Mouse (Mus musculus) liver, embryonic 11.5 days (tissue): ENCODE results near the gene Ago4. TPM values are rescaled to one million over a fixed set of nuclear protein-coding genes. Genes with fewer than 3 reads are reported as not detected.

ENCODE experiments used
- ATAC-seq: fragments of 200-750 bp; cut with Nextera tagmentation; replicated peaks from 2 replicates; pipeline ENCODE4 v1.8.0; 2017; ENCODE audit warnings: moderate number of reproducible peaks, mild to moderate bottlenecking, moderate TSS enrichment, moderate library complexity; ENCODE audit not compliant: low FRiP score
- DNase-seq: peaks from one replicate; pipeline ENCODE4 v3.0.0-alpha.2; 2017; ENCODE audit warnings: low spot score
- H3K27ac ChIP-seq: fragments of 300-500 bp; sonication (generic); 2 replicates; pipeline ENCODE4 v1.5.1; 2014; ENCODE audit warnings: mild to moderate bottlenecking, low read depth, low read length, control low read depth
- H3K27me3 ChIP-seq: fragments of 300-500 bp; sonication (generic); replicated peaks from 2 replicates; pipeline ENCODE4 v1.6.1; 2014; ENCODE audit warnings: low read length, mixed read lengths; ENCODE audit not compliant: control insufficient read depth, insufficient read depth
- H3K36me3 ChIP-seq: fragments of 300-500 bp; sonication (generic); 2 replicates; pipeline ENCODE4 v1.6.1; 2014; ENCODE audit warnings: mild to moderate bottlenecking, low read length, moderate library complexity, mixed read lengths; ENCODE audit not compliant: control insufficient read depth, insufficient read depth
- H3K4me1 ChIP-seq: fragments of 300-500 bp; sonication (generic); replicated peaks from 2 replicates; pipeline ENCODE4 v1.6.1; 2014; ENCODE audit warnings: low read length, mixed read lengths; ENCODE audit not compliant: control insufficient read depth, insufficient read depth
- H3K4me2 ChIP-seq: fragments of 300-500 bp; sonication (generic); 2 replicates; pipeline ENCODE4 v1.6.1; 2014; ENCODE audit warnings: mild to moderate bottlenecking, control low read depth, moderate library complexity
- H3K4me3 ChIP-seq: fragments of 300-500 bp; sonication (generic); 2 replicates; pipeline ENCODE4 v1.5.1; 2014; ENCODE audit warnings: low read depth, low read length, control low read depth
- H3K9ac ChIP-seq: fragments of 300-500 bp; sonication (generic); 2 replicates; pipeline ENCODE4 v1.6.1; 2014; ENCODE audit warnings: low read depth, low read length, control low read depth
- H3K9me3 ChIP-seq: fragments of 300-500 bp; sonication (generic); 2 replicates; pipeline ENCODE4 v1.6.1; 2016; ENCODE audit warnings: low read length, inconsistent platforms, mixed read lengths; ENCODE audit not compliant: control insufficient read depth
- WGBS: fragments of 180-500 bp; shearing (Covaris S2); extraction: QIAGEN DNeasy Blood & Tissue Kit; methylation state at CpG from one replicate; pipeline ENCODE4 v1.1.7; 2014; 5-methylcytosine and 5-hydroxymethylcytosine counted together
- polyA plus RNA-seq: library from polyadenylated mRNA; unstranded; fragments of >200 nt; fragmentation: Nextera tagmentation; extraction: Ambion mirVana; gene quantifications from 2 replicates; pipeline ENCODE4 v1.2.1, GENCODE M21; 2014

The Ago4 gene
- 0.29 and 0.30 TPM in 2 replicates for polyA plus RNA-seq

GRCm38 (mm10) chr4:126532827-126533728 is at the start of gene Ago4:
Ago4 (minus strand) TSS chr4:126533472.
- Histone ChIP-seq H3K4me2 (peak within 1 kb of the TSS; percentile 93), H3K4me3 (peak within 1 kb of the TSS; percentile 88), H3K36me3 (no peaks in the 10 kb centered on the region), H3K4me1 (no peaks in the 10 kb centered on the region), H3K9me3 (no peaks in the 10 kb centered on the region), H3K9ac (peak within 1 kb of the TSS; percentile 71), H3K27ac (no peak within 1 kb of the TSS), H3K27me3 (peaks cover 23% of the 10 kb centered on the region)
- DNase-seq = peak; percentile 54
- WGBS = 1% methylated on average over 114 of the region's 120 CpGs
- ATAC-seq = peak; percentile 60

DNA sequence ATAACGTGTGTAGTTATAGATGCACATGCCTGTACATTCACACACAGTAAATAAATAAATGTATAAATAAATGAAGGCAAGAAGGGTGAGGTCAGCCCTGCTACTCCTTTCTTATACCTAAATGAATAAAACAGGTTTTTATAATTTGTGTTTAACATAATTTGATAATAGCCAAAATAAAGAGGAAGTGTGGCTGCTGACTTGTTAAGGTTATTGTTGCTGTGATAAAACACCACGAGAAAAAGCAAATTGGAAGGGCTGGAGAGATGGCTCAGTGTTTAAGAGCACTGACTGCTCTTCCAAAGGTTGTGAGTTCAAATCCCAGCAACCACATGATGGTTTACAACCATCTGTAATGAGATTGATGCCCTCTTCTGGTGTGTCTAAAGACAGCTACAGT is 45.8 kb upstream of the Ago4 start:
- Histone ChIP-seq H3K36me3 (peaks cover 63% of the 10 kb centered on the region), H3K27ac (no peak overlapping the region), H3K4me3 (no peak overlapping the region), H3K9ac (no peak overlapping the region), H3K4me1 (no peaks in the 10 kb centered on the region), H3K9me3 (no peaks in the 10 kb centered on the region), H3K27me3 (no peaks in the 10 kb centered on the region), H3K4me2 (no peak overlapping the region)
- DNase-seq (no peak), ATAC-seq (no peak)
- 78% methylated on average over 2 of the region's 2 CpGs for WGBS

DNA sequence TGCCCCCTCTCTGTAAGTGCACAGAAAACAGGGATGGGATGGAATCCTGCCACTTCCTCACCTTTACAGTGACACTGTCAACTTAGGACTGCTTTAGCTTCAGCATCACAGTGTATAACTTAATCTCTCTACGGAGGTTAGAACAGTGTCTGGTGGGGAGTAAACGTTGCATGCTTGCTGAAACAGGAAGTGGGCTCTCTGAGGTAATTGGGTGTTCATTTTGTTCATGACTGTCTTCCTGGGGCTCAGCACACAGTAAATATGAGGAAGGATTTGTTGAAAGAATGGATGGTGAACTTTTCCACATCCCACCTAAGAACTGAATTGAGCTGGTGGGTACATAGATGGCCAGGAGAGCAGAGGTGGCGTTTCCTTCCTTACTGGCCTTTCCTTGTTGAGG is 44.6 kb upstream of the Ago4 start:
- no peak overlapping the region for H3K9ac ChIP-seq
- no peak overlapping the region for H3K4me2 ChIP-seq
- no peak overlapping the region for H3K27ac ChIP-seq
- 82% methylated on average over 3 of the region's 3 CpGs for WGBS
- no peak for ATAC-seq
- DNase-seq = no peak
- H3K27me3 ChIP-seq = no peaks in the 10 kb centered on the region
- no peaks in the 10 kb centered on the region for H3K4me1 ChIP-seq
- H3K9me3 ChIP-seq = no peaks in the 10 kb centered on the region
- H3K4me3 ChIP-seq = no peak overlapping the region
- H3K36me3 ChIP-seq = peaks cover 69% of the 10 kb centered on the region

DNA sequence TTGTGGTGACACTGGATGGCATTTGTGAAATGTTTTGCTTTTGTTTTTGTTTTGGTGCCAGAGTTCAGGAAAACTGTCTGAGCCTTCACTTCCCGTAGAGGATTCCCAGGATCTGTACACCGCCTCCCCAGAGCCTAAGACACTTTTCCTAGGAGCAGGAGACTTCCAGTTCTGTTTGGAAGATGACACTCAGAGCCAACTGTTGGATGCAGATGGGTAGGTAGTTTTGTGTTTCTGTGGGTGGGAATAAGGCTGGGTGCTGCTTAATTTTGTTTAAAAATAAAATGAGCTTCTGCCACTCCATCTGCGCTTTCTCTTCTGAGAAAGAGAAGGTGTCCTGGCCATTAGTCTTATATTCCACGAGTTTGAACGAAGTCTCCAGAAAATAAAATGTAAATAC is 43.0 kb upstream of the Ago4 start:
- H3K4me3 ChIP-seq = no peak overlapping the region
- no peak for DNase-seq
- H3K36me3 ChIP-seq = peaks cover 78% of the 10 kb centered on the region
- ATAC-seq = no peak
- no peak overlapping the region for H3K9ac ChIP-seq
- H3K27me3 ChIP-seq = no peaks in the 10 kb centered on the region
- no peak overlapping the region for H3K27ac ChIP-seq
- WGBS = 96% methylated on average over 5 of the region's 5 CpGs
- H3K9me3 ChIP-seq = no peaks in the 10 kb centered on the region
- H3K4me1 ChIP-seq = no peaks in the 10 kb centered on the region
- H3K4me2 ChIP-seq = no peak overlapping the region

GRCm38 (mm10) chr4:126569783-126570182 is 36.5 kb upstream of the Ago4 start:
- Histone ChIP-seq H3K36me3 (peaks cover 55% of the 10 kb centered on the region), H3K27me3 (no peaks in the 10 kb centered on the region)
- 94% methylated on average over 3 of the region's 3 CpGs for WGBS

DNA sequence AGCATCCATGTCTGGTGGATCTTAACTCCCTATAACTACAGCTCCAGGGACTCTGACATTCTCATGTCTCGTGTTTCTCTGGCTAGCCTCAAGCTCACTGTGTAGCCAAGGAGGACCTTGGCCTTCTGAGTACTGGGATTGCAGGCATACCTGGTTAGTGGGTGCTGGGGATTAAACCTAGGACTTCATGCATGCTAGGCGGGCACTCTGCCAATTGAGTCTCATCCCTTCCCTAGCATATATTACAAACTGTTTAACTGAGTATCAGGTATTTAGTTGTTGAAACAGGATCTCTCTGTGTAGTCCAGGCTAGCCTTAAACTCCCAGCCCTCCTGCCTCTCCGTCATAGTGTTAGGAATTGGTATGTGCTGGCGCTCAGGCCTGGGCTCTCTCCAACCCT is 34.0 kb upstream of the Ago4 start:
- Histone ChIP-seq H3K9me3 (no peaks in the 10 kb centered on the region), H3K9ac (no peak overlapping the region), H3K4me1 (no peaks in the 10 kb centered on the region), H3K4me3 (no peak overlapping the region), H3K4me2 (no peak overlapping the region), H3K36me3 (peaks cover 33% of the 10 kb centered on the region), H3K27ac (no peak overlapping the region), H3K27me3 (no peaks in the 10 kb centered on the region)
- DNase-seq = no peak
- WGBS = 94% methylated on average over 4 of the region's 4 CpGs
- no peak for ATAC-seq

More at GRCm38 (mm10) chr4:126569783-126570182, 36.5 kb upstream of the Ago4 start:
- no peak for DNase-seq
- H3K4me1 ChIP-seq = no peaks in the 10 kb centered on the region
- no peak overlapping the region for H3K27ac ChIP-seq
- ATAC-seq = no peak
- H3K9me3 ChIP-seq = no peaks in the 10 kb centered on the region
- no peak overlapping the region for H3K4me3 ChIP-seq
- H3K9ac ChIP-seq = no peak overlapping the region
- no peak overlapping the region for H3K4me2 ChIP-seq

GRCm38 (mm10) chr4:126563798-126564197 is 30.5 kb upstream of the Ago4 start:
- no peaks in the 10 kb centered on the region for H3K9me3 ChIP-seq
- H3K4me2 ChIP-seq = no peak overlapping the region
- H3K27ac ChIP-seq = no peak overlapping the region
- no peak overlapping the region for H3K4me3 ChIP-seq
- no peak overlapping the region for H3K9ac ChIP-seq
- no peaks in the 10 kb centered on the region for H3K4me1 ChIP-seq
- 86% methylated on average over 6 of the region's 6 CpGs for WGBS
- H3K27me3 ChIP-seq = no peaks in the 10 kb centered on the region
- ATAC-seq = no peak
- H3K36me3 ChIP-seq = peaks cover 35% of the 10 kb centered on the region
- DNase-seq = no peak

GRCm38 (mm10) chr4:126556809-126557711 is 23.8 kb upstream of the Ago4 start, which contains the start of gene Clspn:
Clspn (plus strand) TSS chr4:126556935.
- 0 out of 2 replicates have a peak, but pooled peaks cover under 1% of the 10 kb centered on the region for H3K27me3 ChIP-seq
- H3K4me1 ChIP-seq = peaks cover 12% of the 10 kb centered on the region
- DNase-seq (peak; percentile 92), ATAC-seq (peak; percentile 96)
- peak within 1 kb of the TSS; percentile 90 for H3K4me3 ChIP-seq
- peak within 1 kb of the TSS; percentile 79 for H3K27ac ChIP-seq
- H3K4me2 ChIP-seq = peak within 1 kb of the TSS; percentile 86
- H3K36me3 ChIP-seq = peaks cover 11% of the 10 kb centered on the region; the same call in 1 of the 2 replicates
- under 1% methylated on average over 54 of the region's 54 CpGs for WGBS
- no peaks in the 10 kb centered on the region for H3K9me3 ChIP-seq
- peak within 1 kb of the TSS; percentile 91 for H3K9ac ChIP-seq
